Comparison of ENCODE assay signal across 8 mouse cellular contexts in genomic region chr7:27474490-27474954, GRCm38 (mm10). TPM values are rescaled to one million over a fixed set of nuclear protein-coding genes. Genes with fewer than 3 reads are reported as not detected.
DNase-seq lines count a peak whose midpoint lies in the region; ATAC-seq and TF ChIP-seq lines count a peak whose summit lies in the region.

No protein-coding gene starts in this region.

- TF ChIP-seq POLR2A in heart, adult 2 months (IDR thresholded peaks at IDR 0.05; ENCODE audit: insufficient read depth, low read depth, low read length) = peak; percentile 54; the same call in 1 of the 2 replicates

- H3K36me3 ChIP-seq in embryonic facial prominence, embryonic 13.5 days = peaks cover 30% of the 10 kb centered on the region
- peaks cover 2% of the 10 kb centered on the region; the same call in 1 of the 2 replicates for H3K36me3 ChIP-seq in heart, adult 2 months (ENCODE audit: control insufficient read depth, insufficient read depth, low read length)
- peaks cover 24% of the 10 kb centered on the region for H3K36me3 ChIP-seq in limb, embryonic 13.5 days
- H3K36me3 ChIP-seq in midbrain, embryonic 16.5 days (ENCODE audit: control insufficient read depth, insufficient read depth, low read length) = no peaks in the 10 kb centered on the region

- under 1% methylated on average over 23 of the region's 23 CpGs for WGBS in embryonic facial prominence, embryonic 13.5 days
- under 1% methylated on average over 23 of the region's 23 CpGs for WGBS in heart, adult 2 months
- WGBS in limb, embryonic 13.5 days = under 1% methylated on average over 22 of the region's 23 CpGs
- 0% methylated on average over 23 of the region's 23 CpGs for WGBS in midbrain, embryonic 16.5 days

- no peaks in the 10 kb centered on the region for H3K27me3 ChIP-seq in embryonic facial prominence, embryonic 13.5 days
- H3K27me3 ChIP-seq in heart, adult 2 months (ENCODE audit: control insufficient read depth, insufficient read depth, low read length) = no peaks in the 10 kb centered on the region
- no peaks in the 10 kb centered on the region for H3K27me3 ChIP-seq in limb, embryonic 13.5 days
- H3K27me3 ChIP-seq in midbrain, embryonic 16.5 days (ENCODE audit: control insufficient read depth, insufficient read depth, low read depth, low read length) = no peaks in the 10 kb centered on the region

- H3K4me2 ChIP-seq in embryonic facial prominence, embryonic 13.5 days = peak overlapping the region; percentile 66
- H3K4me2 ChIP-seq in limb, embryonic 13.5 days (replicated peaks) = peak overlapping the region; percentile 69
- H3K4me2 ChIP-seq in midbrain, embryonic 16.5 days (ENCODE audit: low read length) = peak overlapping the region; percentile 80

- no peaks in the 10 kb centered on the region for H3K79me2 ChIP-seq in heart, adult 2 months (replicated peaks; ENCODE audit: control insufficient read depth, insufficient read depth, low read length)

- peak; percentile 86 for ATAC-seq in embryonic facial prominence, embryonic 13.5 days (ENCODE audit: insufficient number of reproducible peaks, insufficient read depth, low FRiP score, low TSS enrichment, low read depth)
- ATAC-seq in limb, embryonic 13.5 days (ENCODE audit: low FRiP score, low read depth) = peak; percentile 85
- ATAC-seq in midbrain, embryonic 16.5 days = peak; percentile 93

- peak overlapping the region; percentile 85 for H3K9ac ChIP-seq in embryonic facial prominence, embryonic 13.5 days
- H3K9ac ChIP-seq in heart, adult 2 months (ENCODE audit: low read depth, low read length) = peak overlapping the region; percentile 81
- peak overlapping the region; percentile 79 for H3K9ac ChIP-seq in limb, embryonic 13.5 days
- H3K9ac ChIP-seq in midbrain, embryonic 16.5 days (ENCODE audit: low read depth, low read length) = peak overlapping the region; percentile 56

- peak; percentile 89 for TF ChIP-seq EP300 in heart, adult 2 months (IDR thresholded peaks at IDR 0.05; ENCODE audit: insufficient read depth, low read depth, low read length)

- H3K4me3 ChIP-seq in embryonic facial prominence, embryonic 13.5 days = peak overlapping the region; percentile 75
- peak overlapping the region; percentile 90 for H3K4me3 ChIP-seq in heart, adult 2 months
- peak overlapping the region; percentile 76 for H3K4me3 ChIP-seq in limb, embryonic 13.5 days
- peak overlapping the region; percentile 64 for H3K4me3 ChIP-seq in midbrain, embryonic 16.5 days (ENCODE audit: low read depth, low read length)

- H3K27ac ChIP-seq in embryonic facial prominence, embryonic 13.5 days = peak overlapping the region; percentile 94
- H3K27ac ChIP-seq in heart, adult 2 months = peak overlapping the region; percentile 89
- H3K27ac ChIP-seq in limb, embryonic 13.5 days = peak overlapping the region; percentile 94
- H3K27ac ChIP-seq in midbrain, embryonic 16.5 days (ENCODE audit: low read length) = peak overlapping the region; percentile 66

- H3K4me1 ChIP-seq in embryonic facial prominence, embryonic 13.5 days = peaks cover 27% of the 10 kb centered on the region
- H3K4me1 ChIP-seq in heart, adult 2 months (ENCODE audit: control insufficient read depth, insufficient read depth, low read length) = peaks cover 4% of the 10 kb centered on the region
- H3K4me1 ChIP-seq in limb, embryonic 13.5 days = peaks cover 21% of the 10 kb centered on the region
- H3K4me1 ChIP-seq in midbrain, embryonic 16.5 days (ENCODE audit: control insufficient read depth, insufficient read depth, low read length) = peaks cover 6% of the 10 kb centered on the region; the same call in 1 of the 2 replicates

- peak; percentile 95 for DNase-seq in 3134 (ENCODE audit: extremely low read depth, insufficient read length, low spot score)
- DNase-seq in adrenal gland, postnatal 36 days = peak; percentile 99 to 100
- peak; percentile 97 to 99 for DNase-seq in heart, adult 2 months
- peak; percentile 99 for DNase-seq in kidney, adult 8-10 months
- peak; percentile 94 to 99 for DNase-seq in spleen, postnatal 10 days (ENCODE audit: low spot score in 2 of 2)

- TF ChIP-seq CTCF in heart, adult 2 months (IDR thresholded peaks at IDR 0.05) = peak; percentile 80

- H3K9me3 ChIP-seq in embryonic facial prominence, embryonic 13.5 days = no peaks in the 10 kb centered on the region
- no peaks in the 10 kb centered on the region for H3K9me3 ChIP-seq in limb, embryonic 13.5 days
- no peaks in the 10 kb centered on the region for H3K9me3 ChIP-seq in midbrain, embryonic 16.5 days (replicated peaks; ENCODE audit: control insufficient read depth, low read length, poor library complexity, severe bottlenecking)

- intact Hi-C loops in heart, adult 2 months (cut with DNase I) = loop anchor here (1.0 to 10.0 kb wide), 4 partner anchors 12 to 310 kb away; partner anchors contain the start of genes Egln2, Ltbp4 and Sertad1

RNA-seq across cellular contexts. Expression of gene Sertad3, which starts 1.0 kb away (rescaled TPM):
- total RNA-seq in adrenal gland, postnatal 36 days (2021) = 10 to 100 TPM; 15.9 to 16.3 TPM
- 33.6 and 38.2 TPM in 2 replicates for polyA plus RNA-seq in embryonic facial prominence, embryonic 13.5 days (2015; fragmentation: Nextera tagmentation; extraction: Ambion mirVana)
- 1 to 10 TPM; 3.5 to 6.2 TPM for total RNA-seq in heart, adult 2 months (2021)
- polyA plus RNA-seq in heart, adult 2 months (2012; rRNA removed) = 6.9 TPM in 2 replicates
- polyA plus RNA-seq in limb, embryonic 13.5 days (2015; fragmentation: Nextera tagmentation; extraction: Ambion mirVana) = 33.6 and 36.3 TPM in 2 replicates
- 7.1 and 8.4 TPM in 2 replicates for polyA plus RNA-seq in midbrain, embryonic 16.5 days (2015; fragmentation: Nextera tagmentation; extraction: Ambion mirVana)

RNA-seq across cellular contexts. Expression of gene Sertad1, which starts 12.2 kb away (rescaled TPM):
- total RNA-seq in adrenal gland, postnatal 36 days (2021) = 10 to 100 TPM; 30.0 to 38.4 TPM
- polyA plus RNA-seq in embryonic facial prominence, embryonic 13.5 days (2015; fragmentation: Nextera tagmentation; extraction: Ambion mirVana) = 34.7 and 40.1 TPM in 2 replicates
- total RNA-seq in heart, adult 2 months (2021) = 10 to 100 TPM in 1 of 2 experiments, 1 to 10 TPM in 1; 7.6 to 10.2 TPM
- polyA plus RNA-seq in heart, adult 2 months (2012; rRNA removed) = 12.2 and 14.0 TPM in 2 replicates
- polyA plus RNA-seq in limb, embryonic 13.5 days (2015; fragmentation: Nextera tagmentation; extraction: Ambion mirVana) = 37.8 and 39.2 TPM in 2 replicates
- polyA plus RNA-seq in midbrain, embryonic 16.5 days (2015; fragmentation: Nextera tagmentation; extraction: Ambion mirVana) = 7.0 and 9.2 TPM in 2 replicates

RNA-seq across cellular contexts. Expression of gene Prx, which starts 24.6 kb away (rescaled TPM):
- 1 to 10 TPM; 2.1 to 3.2 TPM for total RNA-seq in adrenal gland, postnatal 36 days (2021)
- polyA plus RNA-seq in embryonic facial prominence, embryonic 13.5 days (2015; fragmentation: Nextera tagmentation; extraction: Ambion mirVana) = 5.8 and 6.3 TPM in 2 replicates
- under 1 TPM; 0.59 to 0.81 TPM for total RNA-seq in heart, adult 2 months (2021)
- 0.59 and 0.61 TPM in 2 replicates for polyA plus RNA-seq in heart, adult 2 months (2012; rRNA removed)
- 5.2 TPM in 2 replicates for polyA plus RNA-seq in limb, embryonic 13.5 days (2015; fragmentation: Nextera tagmentation; extraction: Ambion mirVana)
- polyA plus RNA-seq in midbrain, embryonic 16.5 days (2015; fragmentation: Nextera tagmentation; extraction: Ambion mirVana) = 1.5 TPM in 2 replicates

RNA-seq across cellular contexts. Expression of gene Blvrb, which starts 26.7 kb away (rescaled TPM):
- 10 to 100 TPM; 42.4 to 45.6 TPM for total RNA-seq in adrenal gland, postnatal 36 days (2021)
- polyA plus RNA-seq in embryonic facial prominence, embryonic 13.5 days (2015; fragmentation: Nextera tagmentation; extraction: Ambion mirVana) = 46.1 and 52.9 TPM in 2 replicates
- total RNA-seq in heart, adult 2 months (2021) = 10 to 100 TPM; 29.9 to 31.7 TPM
- 41.7 and 46.2 TPM in 2 replicates for polyA plus RNA-seq in heart, adult 2 months (2012; rRNA removed)
- polyA plus RNA-seq in limb, embryonic 13.5 days (2015; fragmentation: Nextera tagmentation; extraction: Ambion mirVana) = 38.9 and 46.3 TPM in 2 replicates
- 13.2 and 15.1 TPM in 2 replicates for polyA plus RNA-seq in midbrain, embryonic 16.5 days (2015; fragmentation: Nextera tagmentation; extraction: Ambion mirVana)

RNA-seq across cellular contexts. Expression of gene Sptbn4, which starts 27.0 kb away (rescaled TPM):
- total RNA-seq in adrenal gland, postnatal 36 days (2021) = under 1 TPM; 0.59 to 0.83 TPM
- 0.56 and 0.73 TPM in 2 replicates for polyA plus RNA-seq in embryonic facial prominence, embryonic 13.5 days (2015; fragmentation: Nextera tagmentation; extraction: Ambion mirVana)
- under 1 TPM; 0.18 to 0.20 TPM for total RNA-seq in heart, adult 2 months (2021)
- polyA plus RNA-seq in heart, adult 2 months (2012; rRNA removed) = 0.23 and 0.44 TPM in 2 replicates
- 0.17 and 0.23 TPM in 2 replicates for polyA plus RNA-seq in limb, embryonic 13.5 days (2015; fragmentation: Nextera tagmentation; extraction: Ambion mirVana)
- polyA plus RNA-seq in midbrain, embryonic 16.5 days (2015; fragmentation: Nextera tagmentation; extraction: Ambion mirVana) = 3.1 and 4.4 TPM in 2 replicates

Comparison
In these comparisons a context has a peak if more than half of its experiments do, and no peak if none do; other contexts are left out.
1. Peak in every context shown above with its lines: DNase-seq, ATAC-seq, H3K4me3 ChIP-seq and H3K27ac ChIP-seq.